Mouse (Mus musculus): Measurements from ENCODE around the gene Ap2m1.
"Not testable (repeated sequence)": the region's sequence is repeated elsewhere in the genome, so short reads cannot be mapped to it uniquely, and the experiment has no call there.

Gene Ap2m1

DNA sequence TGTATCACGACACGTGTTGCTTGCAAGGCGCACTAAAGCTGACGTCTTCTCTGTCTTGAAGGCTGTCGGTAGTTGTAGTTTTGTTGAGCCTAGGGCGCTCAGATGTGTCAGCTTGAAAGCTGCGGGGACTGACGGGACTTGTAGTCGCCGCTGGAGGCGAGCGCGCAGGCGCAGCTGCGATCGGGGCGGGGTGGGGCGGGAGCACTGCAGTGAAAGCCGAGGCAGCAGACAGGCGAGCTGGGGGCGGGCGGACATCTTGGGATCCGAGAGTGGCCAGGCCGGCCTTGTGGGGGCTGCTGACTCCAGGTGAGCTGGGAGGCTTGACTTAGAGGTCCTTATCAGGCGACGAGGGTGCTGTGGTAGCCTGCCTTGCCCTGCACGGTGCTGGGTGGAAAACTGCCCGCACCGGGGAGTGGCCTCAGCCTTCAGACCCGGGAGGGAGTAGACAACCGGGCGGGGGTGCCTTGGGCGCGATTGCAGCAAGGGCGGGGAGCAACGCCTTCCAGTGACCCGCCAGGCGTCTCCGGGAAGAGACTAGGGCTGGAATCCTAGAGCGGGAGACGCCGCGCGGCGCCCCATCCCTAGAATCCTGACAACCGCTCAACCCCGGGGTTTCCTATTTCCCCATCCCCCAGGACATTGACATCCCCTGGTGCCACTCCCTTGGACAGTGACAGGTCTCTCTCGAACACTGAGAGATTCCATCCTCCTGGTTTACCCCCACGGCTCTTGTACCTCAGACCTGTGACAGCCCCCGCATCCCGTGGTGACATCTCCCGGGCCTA lies at the start of gene Ap2m1:
Gene Ap2m1, plus strand, starts transcription at position 183 of the 785 bp plus-strand sequence.
- peak; percentile 99 for DNase-seq (ENCODE audit: low spot score)

DNA sequence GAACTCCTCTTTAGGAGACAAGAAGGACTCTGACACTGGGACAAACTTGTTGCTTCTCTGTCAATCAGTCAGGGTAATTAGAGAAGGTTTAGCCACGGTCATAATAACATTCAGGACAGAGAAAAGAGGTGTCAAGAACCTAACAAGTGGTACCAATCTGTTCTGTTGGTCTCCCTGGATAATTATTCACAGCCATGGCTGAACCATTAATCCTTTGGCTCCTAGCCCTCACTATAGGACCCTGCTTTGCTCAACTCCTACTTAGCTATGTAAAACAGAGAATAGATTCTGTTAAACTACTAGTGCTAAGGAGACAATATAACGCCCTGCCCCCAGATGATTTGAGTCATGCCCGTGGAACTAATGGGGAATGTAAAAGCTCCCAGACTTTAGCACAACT lies 49.2 kb upstream of the Ap2m1 start:
- no peak for DNase-seq (ENCODE audit: low spot score)

DNA sequence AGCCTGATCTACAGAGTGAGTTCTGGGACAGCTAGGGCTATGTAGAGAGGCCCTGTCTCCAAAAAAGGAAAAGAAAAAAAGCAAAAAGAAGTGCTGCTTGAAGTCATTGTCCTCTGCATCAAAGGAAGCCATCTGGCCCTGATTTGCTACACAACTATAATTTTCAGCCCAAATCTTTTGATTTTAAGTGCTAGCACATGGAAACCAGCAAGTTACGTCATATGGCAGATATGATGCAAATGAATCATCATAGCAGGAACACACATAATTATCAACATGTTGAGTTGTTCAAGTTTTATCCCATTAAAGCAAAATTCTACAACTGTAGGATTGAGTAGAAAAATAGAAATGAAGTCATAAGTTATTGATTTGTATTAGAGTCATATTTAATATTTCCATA lies 47.1 kb upstream of the Ap2m1 start:
- no peak for DNase-seq (ENCODE audit: low spot score)

DNA sequence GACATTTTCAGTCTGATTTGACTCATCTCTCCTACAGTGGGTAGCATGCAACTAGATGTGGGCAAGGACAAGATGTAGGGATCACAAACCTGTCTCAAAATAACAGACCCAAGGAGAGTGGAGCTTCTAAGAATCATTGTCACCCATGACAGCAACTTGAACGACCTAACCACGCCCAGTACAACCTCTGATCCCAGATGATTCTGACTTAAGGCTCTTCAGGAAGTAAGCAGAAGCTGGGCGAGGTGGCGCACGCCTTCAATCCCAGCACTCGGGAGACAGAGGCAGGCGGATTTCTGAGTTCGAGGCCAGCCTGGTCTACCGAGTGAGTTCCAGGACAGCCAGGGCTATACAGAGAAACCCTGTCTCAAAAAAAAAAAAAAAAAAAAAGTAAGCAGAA lies 46.5 kb upstream of the Ap2m1 start:
- not testable (repeated sequence) for DNase-seq (ENCODE audit: low spot score)

DNA sequence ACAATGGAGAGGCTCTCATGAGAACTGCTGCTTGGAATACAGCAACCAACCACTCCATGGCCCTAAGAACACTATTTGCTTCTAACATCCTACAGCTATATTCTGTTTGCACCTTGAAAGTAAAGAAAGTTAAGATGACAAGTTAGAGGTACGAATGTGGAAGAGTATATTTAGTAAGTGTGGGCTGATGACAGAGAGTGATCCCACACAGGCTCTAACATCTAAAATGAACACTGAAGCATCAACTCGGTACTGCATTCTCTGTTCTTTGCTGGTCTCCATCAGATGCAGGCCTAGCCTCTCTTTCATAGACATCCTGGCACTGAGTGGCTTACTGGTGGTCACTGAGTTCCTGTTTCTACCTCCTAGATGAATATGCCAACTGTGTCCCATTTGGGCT lies 46.0 kb upstream of the Ap2m1 start:
- no peak for DNase-seq (ENCODE audit: low spot score)

DNA sequence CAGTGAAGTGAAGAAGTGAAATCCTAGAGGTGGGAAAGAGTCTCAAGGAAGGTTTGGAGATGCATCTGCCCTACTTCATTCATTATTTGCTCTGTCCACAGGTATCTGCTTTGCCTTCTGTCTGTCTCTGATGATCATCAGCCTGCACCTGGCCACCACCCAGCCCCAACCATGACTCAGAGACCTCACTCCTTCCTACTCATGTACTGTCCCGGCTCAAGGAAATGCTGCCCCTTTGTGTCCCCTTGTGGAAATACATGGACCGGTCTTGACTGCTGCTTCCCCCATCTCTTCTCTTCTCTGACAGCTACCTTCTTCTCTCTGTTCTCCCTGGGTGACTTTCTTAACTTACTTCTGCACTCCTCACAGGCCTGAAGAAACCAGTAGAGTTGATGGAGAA lies 44.7 kb upstream of the Ap2m1 start:
- no peak for DNase-seq (ENCODE audit: low spot score)

DNA sequence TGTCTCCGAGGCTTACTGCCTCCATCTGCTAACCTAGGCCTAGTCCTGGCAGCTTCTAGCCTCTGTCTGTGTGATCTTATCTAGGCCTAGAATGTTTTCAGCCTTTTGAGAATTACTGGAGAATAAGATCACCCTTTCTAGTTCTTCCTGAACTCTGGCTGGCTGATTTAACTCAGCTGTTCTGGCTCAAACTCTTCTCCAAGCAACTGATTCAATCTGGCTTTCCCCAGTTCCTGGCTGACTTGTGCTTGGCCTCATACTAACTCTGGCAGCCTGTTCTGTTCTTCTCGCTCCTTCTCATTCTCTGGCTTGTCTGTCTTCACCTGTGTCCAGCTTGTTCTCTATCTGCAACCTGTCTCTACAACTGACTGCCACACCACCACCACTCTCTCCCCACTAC lies 44.0 kb upstream of the Ap2m1 start:
- DNase-seq (ENCODE audit: low spot score) = no peak

DNA sequence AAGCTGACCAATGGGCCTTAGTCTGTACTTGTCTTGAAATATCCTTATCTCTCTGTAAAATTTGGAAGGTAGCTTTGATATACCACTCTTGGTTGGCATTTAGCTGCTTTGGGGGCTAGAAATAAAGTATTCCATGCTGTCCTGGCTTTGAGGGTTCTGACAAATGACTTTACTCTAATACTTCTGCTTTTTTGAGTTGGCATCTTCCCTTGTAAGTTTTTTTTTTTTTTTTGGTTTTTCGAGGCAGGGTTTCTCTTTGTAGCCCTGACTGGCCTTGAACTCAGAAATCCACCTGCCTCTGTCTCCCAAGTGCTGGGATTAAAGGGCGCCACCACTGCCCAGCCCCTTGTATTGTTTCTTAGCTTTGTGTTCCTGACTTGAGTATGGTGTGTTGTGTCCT lies 41.8 kb upstream of the Ap2m1 start:
- DNase-seq (ENCODE audit: low spot score) = no peak

DNA sequence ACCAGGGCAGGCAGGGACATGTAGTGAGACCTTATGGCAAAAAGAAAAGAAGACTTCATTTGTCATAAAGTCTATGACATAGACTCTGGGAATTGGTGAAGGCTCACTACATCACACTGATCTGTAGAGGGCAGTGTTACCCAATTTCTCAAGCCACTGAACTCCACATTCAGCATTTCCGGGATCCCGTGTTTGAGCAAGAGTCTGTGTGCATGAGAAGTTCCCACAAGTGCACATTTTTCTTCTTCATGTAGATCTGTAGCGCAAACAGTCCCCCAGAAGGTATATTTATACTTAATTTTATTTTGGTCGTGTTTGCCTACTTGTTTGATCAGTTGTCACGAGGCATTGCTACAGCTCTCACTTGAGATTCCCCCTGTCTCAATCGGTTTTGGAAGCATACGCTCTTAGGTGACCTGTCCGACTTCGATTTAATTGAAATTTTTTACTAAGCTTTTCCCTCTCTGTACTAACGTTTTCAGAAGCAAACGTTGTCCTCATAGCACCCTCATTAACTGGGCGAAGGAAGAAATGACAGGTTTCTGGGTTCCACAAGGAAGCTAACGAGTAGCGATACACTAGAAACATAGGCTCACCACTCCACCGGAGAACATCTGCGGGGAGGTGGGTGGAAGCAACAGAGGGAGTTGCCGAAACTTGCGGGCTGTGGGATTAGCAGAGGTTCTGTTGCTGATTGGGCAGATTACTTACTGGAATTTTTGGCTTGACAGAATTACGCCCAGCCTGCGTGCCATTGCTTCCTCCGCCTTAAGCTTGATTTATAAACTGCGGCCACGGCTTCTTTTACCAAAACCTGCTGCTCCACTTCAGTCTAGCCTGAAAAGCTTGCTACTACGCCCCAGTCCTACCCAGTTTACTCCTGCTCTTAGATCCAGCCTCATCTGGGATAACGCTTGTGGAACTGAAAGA lies 38.3 kb upstream of the Ap2m1 start:
- DNase-seq (ENCODE audit: low spot score) = peak; percentile 83

DNA sequence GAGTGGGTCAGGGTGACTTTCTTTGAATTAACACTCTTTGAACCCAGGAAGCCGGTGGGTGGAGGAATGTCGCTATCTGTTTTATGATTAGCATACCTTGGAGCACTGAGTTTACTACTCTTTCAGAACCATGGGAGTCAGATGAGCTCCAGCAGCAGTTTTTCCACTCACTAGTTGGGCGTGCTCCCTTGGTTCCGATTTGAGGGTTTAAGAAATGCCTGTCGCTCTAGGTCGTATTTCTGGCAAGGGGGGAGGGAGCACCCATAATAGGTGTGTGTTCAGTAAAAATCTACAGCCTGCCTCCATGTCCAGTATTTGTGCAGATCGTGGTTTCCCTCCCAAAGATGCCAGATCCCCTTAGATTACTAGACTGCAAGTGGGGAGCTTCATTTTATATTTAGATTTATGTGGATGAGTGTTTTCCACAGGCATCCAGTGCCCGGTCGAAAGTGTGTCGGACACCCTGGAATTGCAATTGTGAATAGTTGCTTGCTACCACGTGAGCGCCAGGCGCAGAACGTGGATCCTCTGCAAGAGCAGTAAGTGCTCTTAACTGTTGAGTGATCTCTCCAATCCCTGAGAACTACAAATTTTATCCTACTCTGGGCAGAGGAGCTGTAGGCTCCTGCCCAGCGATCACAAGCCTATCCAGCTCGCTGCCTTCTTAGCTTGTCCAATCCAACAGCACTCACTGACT lies 37.1 kb upstream of the Ap2m1 start:
- no peak for DNase-seq (ENCODE audit: low spot score)

DNA sequence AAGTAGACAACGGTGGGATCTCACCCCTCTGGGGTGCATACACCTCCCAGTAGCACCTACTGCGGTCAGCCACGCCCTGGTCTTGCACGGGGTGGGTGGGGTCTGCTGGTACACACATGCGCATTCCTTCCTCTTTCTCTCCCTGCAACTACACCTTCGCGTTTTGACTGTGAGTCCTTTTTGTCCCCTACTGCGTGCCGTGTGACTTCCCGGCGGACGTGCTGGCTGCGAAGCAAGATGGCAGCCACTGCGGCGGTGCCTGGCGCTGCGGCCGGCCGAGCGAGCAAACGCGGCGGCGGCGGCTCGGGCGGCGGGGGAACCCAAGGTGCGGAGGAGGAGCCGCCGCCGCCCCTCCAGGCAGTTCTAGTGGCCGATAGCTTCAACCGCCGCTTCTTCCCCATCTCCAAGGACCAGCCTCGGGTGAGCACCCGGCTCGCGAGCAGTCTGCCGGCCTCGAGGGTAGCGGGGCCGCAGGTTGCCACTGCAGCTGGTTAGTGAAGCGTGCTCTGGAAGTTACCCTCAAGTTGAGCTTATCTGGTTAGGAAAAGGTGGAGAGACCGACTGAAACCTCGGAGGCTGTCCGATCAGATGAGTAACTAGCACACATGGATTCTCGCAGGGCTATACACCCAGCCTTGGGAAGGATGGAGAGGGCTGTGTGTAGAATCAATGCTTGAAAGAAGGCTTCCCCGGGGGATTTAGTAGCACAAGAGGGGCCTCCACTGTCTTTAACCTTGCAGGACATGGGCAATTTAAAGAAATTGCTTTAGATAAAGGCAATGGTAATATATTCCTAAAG lies 36.4 kb upstream of the Ap2m1 start, which contains the start of gene Eif2b5:
Gene Eif2b5, plus strand, starts transcription at position 141 of the 799 bp plus-strand sequence.
- DNase-seq (ENCODE audit: low spot score) = peak; percentile 97

DNA sequence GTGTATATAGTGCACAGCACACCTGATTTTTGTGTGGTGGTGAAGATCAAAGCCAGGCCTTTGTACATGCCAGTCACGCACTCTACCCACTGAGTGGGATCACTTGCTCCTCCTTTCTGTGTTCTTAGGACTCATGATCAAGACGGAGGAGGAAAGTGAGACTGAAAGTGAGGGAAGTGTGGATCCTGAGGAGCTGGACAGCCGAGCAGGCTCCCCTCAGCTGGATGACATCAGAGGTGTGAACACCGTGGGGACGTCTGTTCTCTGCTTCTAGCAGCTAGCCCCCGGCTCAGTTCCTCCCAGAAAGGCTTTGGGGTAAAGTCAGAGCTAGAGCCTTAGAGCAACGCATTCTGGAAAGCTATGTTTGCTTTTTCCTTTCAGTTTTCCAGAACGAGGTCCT lies 29.3 kb upstream of the Ap2m1 start:
- no peak for DNase-seq (ENCODE audit: low spot score)

DNA sequence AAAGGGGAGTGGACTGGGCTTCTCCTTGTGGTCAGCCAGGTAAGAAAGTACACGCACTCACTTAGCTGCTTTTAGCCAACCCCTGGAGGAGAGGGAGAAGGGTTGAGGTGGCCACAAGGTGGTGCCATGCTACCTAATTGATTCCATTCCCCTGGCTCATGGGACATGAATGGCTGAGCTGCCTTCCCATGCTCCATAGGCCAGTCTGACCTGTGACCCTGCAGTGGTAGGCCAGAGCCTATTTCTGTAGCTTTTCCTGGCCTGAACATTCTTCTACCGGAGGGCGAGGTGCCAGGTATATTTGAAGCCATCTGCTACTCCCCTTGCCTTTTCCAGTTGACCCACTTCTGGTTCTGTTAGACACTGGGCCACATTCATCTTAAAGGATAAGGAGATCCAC lies 25.9 kb upstream of the Ap2m1 start:
- peak; percentile 34 for DNase-seq (ENCODE audit: low spot score)

DNA sequence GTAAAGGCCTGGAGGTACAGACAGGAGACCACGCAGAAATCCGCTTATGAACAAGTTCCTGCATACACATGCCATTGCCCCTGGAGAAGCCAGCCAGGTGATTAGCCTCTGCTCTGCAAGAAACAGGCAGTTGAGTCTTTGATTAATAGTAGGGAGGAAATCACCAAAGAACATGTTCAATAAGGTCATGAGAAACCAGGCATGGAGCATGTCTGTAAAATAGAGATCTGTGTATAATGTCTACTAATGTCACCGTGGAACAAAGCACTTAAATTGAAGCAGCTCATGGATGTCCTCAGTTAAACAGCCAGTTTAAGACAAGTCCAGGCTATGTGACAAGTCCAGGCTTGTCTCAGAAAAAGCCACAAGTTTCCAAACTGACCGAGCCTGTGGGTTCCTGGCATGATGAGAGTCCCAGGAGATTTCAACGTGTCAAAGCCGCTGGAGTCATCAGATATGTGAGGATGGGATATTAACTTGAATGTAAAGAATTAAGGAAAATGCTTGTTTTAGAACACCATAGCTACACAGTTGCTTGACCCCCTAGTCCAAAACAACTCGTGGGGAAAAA lies 23.9 kb upstream of the Ap2m1 start:
- DNase-seq (ENCODE audit: low spot score) = no peak

DNA sequence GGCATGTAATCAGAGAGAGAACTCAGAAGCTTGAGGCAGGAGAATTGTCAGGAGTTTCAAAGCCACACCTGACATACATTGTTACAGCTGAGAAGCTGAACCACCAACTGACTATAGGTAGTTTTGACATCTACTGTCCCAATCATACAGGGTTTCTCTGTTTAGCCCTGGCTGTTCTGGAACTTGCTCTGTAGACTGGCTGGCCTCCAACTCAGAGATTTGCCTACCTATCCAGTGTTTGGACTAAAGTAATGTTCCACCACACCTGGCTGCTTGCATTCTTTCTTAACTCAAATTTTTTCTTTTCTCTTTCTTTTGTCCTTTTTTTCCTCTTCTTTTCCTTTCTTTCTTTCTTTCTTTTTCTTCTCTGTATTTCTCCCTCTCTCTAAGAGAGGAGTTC lies 19.2 kb upstream of the Ap2m1 start:
- DNase-seq (ENCODE audit: low spot score) = no peak

DNA sequence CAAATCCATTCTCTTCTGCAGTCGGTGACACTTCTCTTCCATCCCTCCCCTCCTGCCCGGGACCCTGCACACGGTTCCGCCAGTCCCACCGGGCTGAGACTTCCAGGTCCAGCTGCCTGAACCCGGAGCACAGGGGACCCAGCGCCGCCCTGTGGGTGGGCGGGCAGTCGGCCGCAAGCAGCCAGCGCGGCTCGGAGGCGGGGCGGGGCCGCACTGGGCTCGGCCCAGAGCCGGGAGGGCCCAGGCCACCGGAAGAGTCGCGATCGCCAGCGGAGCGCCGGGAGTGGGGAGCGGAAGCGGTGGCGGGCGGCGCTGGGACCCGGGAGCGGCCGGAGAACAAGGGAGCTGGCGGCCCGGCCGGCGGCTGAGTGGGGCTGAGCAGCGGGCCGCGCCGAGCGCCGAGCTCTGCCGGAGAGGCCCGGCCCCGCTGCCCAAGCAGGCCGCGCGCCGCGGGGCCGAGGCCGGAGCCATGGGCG lies 18.5 kb upstream of the Ap2m1 start, which contains the start of gene Dvl3:
Gene Dvl3, plus strand, starts transcription at position 257 of the 476 bp plus-strand sequence.
- peak; percentile 93 for DNase-seq (ENCODE audit: low spot score)

DNA sequence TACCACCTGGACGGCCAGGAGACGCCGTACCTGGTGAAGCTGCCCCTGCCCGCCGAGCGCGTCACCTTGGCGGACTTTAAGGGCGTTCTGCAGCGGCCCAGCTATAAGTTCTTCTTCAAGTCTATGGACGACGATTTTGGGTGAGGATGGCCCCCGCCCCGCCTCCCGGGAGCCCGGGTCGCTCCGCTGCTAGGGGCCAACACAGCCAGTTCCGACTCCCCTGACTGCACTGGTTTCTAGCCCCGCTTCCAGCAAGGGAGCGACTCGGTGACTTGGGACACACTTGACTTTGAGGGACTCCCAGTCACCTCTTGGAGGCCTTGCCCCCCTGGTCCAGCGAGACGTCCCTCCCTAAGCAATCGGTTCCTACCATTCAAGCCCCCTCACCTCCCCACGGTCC lies 18.1 kb upstream of the Ap2m1 start:
- DNase-seq (ENCODE audit: low spot score) = no peak

DNA sequence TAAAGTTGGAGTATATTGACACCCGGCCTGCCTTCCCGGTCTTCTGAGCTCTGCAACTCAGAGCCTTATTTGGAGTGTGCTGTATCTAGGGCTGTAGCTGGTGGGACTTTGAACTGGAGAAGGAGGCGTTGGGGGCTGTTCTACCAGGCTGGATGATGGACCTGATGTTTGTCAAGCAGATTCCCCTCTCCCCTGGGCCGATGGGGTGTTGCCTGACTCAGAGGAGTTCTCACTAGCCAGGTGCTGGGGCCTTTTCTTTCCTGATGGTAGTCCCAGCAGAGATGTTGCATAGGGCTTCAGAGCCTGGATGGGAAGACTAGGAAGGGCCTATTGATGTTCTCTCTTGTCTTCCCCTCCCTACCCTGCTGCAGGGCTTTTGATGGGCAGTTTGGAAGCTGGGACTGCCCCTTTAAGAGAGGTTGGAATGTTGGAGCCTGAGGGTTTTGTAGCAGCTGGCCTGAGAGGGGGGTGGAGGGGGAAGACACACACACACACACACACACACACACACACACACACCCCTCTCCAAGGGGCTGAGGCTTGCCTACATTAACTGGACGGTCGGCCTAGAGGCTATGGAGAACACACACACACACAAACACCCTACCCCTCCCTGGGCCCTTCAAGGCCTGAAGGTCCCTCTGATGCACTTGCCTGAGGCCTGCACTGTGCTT lies 17.4 kb upstream of the Ap2m1 start:
- DNase-seq (ENCODE audit: low spot score) = peak; percentile 35

DNA sequence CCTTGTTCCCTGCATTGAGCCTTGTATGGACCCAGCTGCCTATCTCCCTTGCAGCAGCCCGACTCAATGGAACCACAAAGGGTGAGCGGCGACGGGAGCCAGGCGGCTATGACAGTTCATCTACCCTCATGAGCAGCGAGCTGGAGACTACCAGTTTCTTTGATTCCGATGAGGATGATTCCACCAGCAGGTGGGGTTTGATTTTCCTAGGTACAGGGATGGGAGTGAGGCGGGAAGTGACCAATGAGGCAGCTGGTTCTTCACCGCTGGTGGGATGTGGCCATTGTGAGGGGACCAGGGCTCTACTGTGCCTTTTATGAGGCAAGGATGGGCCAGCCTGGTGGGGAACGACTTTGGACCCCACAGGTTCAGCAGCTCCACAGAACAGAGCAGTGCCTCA lies 11.4 kb upstream of the Ap2m1 start:
- no peak for DNase-seq (ENCODE audit: low spot score)

DNA sequence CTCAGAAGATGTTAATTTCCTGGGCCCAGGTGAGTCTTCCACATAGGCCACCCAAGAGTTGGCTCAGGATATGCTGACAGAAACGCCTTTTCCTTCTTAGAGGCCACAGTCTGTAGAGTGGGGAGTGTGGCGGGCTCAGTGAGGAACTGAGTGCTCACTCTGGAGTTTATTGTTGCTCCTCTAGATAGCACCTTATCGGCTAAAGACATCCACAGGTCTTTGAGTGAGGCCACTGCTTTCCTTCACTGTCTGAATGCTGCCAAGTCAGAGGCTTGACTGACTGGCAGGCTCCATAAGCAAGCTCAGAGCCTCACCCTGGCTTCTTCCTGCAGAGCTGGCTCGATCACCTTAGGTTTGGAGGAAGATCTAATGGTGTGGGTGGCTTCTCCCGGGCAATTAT lies 6.5 kb upstream of the Ap2m1 start:
- no peak for DNase-seq (ENCODE audit: low spot score)

DNA sequence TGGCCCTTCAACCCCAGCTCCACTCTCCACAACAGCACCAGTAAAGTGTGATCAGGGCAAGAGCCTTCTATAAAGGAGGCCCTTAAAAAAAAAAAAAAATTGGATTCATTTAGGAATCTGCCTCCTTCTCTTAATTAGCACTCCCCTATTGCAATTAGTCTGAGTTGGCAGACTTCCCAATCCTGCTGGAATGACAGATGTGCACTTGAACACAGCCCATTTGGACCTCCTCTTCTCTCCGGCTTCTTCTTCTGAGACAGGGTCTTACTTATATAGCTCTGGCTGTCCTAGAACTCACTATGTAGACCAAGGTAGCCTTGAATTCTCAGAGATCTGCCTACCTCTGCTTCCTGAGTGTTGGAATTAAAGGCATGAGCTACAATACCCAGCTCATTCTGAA lies 5.9 kb upstream of the Ap2m1 start:
- no peak for DNase-seq (ENCODE audit: low spot score)
